Mouse (Mus musculus) adrenal gland, adult (tissue): ENCODE data around the gene Tmem234.

Experiments used
- DNase-seq, 2 experiments: peaks; one replicate each; pipeline ENCODE4 v3.0.0; 2022 to 2023; ENCODE audit warnings: low spot score in 1 of 2; ENCODE audit not compliant: inconsistent age in 2 of 2

Gene Tmem234

DNA sequence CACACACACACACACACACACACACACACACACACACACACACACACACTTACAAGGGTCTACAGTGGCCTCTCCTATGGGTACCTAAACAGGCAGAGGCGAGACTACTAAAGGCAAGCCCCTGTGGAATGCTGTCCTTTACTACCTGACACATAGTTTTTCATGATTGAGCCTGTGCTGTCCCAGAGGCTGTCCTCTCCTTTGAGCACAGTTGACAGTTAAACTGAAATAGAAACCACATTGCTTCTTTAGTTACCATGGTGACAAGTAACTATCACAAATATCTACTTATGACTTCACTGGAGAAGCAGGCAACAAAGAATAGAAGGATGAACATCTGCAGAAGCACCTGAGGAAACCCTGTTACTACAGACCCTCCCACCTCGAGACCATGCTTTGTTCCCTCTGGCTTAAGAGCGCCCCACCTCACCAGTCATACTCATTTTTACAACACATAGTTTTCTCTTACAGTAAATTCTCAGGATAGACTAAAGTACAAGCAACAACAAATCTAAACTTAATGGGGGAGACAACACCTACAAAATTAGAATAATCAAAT, 61.9 kb downstream of the Tmem234 start:
- DNase-seq: no peak

DNA sequence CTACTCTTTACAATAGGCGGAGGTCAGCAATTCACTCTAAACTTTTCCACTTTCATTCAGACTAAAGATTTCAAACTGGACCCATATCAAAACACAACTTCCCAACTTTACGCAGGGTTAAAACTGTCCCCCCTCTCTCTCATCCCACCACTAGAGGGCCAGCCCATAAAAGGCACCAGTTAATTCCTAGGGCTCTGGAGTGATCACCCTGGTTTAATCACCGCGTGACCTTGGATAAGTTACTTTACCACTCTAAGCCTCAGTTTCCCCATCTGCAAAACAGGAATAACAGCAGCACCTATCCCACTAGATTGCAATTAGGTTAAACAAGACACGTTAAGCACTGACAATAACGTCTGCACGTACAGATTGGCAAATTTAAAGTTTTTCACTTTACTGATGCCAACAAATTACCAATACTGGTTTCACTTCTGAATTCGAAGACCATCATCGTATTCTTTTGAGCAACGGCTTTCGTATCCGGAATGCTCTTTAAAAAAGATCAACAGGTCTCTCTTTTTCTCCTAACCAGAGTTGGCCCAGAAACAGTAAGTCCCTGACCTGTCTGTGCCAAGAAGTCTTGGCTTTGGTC, 71.1 kb downstream of the Tmem234 start:
- DNase-seq: peak; percentile 53 to 87

DNA sequence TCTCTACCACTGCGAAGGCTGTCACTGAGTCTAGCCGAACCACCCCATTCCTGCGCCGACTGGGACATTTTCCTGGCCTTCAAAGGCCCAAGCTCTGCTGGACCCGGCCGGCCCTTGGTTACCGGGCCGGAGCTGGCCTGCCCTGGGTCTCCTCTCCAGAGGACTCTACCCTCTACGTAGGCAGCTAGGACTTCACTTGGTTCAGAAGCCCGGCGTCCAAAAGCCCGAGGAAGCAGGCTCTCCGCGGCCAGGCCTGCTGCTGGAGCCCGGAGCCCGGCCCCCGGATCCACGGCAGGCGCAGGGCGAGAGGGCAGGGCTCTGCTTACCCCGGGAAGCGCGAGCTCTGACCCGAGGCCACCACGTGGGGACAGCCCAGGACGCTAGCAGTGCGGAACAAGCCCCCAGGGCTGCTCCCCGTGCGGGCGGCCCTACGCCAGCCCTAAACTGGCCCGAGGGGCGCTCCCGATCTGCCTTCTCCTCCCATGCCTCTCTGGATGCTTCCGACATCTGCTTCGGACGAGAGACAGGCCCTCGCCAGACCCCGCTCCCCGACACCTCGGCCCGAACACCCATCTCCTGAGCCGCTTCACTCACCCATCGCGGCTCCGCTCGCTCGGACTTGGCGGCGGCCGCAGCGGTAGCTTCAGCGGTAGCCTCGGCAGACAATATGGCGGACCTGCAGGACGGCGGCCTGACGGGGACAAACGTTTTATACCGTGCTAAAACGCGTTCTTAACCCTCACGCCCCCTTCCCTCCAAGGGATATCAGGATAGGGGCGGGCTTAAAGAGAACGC, 71.8 kb downstream of the Tmem234 start, which contains the start of gene Kpna6:
Gene Kpna6 (minus strand): TSS at position 685 of the 795 bp plus-strand sequence.
- peak; percentile 92 to 98 for DNase-seq

DNA sequence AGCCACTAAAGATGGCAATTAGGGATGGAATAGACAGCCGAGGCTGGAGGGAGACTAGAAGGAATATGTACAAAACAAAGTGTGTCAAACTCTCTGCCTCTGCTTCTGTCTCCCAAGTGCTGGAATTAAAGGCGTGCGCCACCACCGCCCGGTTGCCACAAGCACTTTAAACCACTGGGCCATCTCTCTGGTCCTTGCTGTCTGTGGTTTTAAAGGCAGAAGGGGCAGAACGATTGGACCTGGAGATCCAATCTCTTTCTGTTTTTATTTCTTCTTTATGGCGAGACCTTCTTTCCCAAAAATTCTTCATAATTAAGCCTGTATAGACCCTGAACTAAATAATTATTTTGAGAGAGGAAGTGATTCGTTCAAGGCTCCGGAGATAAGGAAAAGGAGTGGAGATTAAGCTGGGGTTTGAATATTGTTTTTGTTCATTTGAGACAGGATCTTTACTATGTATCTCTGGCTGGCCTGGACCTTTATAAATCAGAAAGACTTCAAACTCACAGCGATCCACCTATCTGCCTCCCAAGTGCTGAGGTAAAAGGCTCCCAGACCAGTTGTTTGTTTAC, 72.5 kb downstream of the Tmem234 start:
- DNase-seq: no peak
